Mouse (Mus musculus): ENCODE data around the gene Abcc3.

DNA sequence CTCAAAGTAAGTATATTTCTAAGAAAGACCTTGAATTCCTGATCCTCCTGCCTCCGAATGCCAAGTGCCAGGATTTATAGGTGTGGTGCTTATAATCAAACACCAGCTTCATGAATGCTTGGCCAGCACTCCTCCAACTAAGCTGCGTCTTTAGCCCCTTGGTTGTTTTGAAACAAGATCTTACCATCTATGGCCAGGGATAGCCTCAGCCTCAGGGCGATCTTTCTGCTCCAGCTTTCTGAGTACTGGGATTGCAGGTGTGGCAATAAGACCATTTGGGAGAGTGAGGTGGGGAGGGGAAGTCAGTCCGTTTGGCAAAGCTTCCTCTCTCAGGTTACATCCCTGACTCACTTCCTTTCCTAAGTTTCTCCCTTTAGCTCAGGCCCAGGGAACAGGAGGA, 5.0 kb downstream of the Abcc3 start:
- no peak for TF ChIP-seq CTCF (conservative IDR thresholded peaks at IDR 0.05; ENCODE audit: insufficient read depth, insufficient read length, low read depth, low read length)
- no peak for TF ChIP-seq POLR2A (IDR thresholded peaks at IDR 0.05; ENCODE audit: low read depth, low read length)

All from kidney, adult 2 months (tissue).